Mouse (Mus musculus) urinary bladder, postnatal 14 days (tissue): ENCODE data around the gene Lypd8.

ENCODE experiments used
- DNase-seq: peaks from one replicate; pipeline ENCODE4 v3.0.0; 2021; ENCODE audit warnings: low spot score

The Lypd8 gene

GRCm38 (mm10) chr11:58399985-58400645 lies 21.3 kb downstream of the Lypd8 start:
- DNase-seq, result no peak

DNA sequence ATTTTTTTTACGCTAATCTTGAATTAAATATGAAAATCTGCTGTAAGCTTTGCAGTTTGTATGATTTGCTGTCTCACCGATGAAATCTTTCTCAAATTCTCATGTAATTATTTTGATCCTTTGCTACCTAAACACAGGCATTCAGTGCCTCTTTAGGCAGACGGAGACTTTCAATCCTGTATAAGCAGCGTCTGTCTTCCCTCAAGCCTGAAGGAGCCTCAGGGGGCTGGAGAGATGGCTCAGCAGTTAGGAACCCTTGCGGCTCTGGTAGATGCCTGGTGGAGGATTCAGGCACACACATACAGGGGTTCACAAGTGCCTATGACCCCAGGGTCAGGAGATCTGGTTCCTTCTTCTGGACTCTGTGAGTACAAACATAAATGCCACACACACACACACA lies 21.8 kb downstream of the Lypd8 start:
- DNase-seq, result no peak

DNA sequence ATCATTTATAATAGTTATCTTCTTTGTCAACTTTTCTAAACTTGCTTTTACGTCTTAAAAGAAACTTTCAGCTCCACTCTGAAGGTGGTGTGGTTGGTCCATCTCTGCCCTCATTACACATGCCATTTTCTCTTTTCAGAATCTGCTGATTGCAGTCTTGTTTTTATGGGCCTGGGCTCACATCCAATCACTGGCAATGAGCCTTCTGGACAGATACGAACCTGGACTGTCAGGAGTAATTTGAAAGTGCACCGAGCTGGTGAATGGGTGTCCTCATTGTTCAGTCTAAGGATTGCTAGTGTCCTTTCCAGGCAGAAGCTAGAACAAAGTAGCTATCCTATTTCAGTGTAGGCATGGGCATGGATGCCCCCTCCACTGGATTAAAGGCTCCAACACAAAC lies 29.2 kb downstream of the Lypd8 start:
- DNase-seq, result no peak

GRCm38 (mm10) chr11:58418336-58418735 lies 39.5 kb downstream of the Lypd8 start:
- no peak for DNase-seq

DNA sequence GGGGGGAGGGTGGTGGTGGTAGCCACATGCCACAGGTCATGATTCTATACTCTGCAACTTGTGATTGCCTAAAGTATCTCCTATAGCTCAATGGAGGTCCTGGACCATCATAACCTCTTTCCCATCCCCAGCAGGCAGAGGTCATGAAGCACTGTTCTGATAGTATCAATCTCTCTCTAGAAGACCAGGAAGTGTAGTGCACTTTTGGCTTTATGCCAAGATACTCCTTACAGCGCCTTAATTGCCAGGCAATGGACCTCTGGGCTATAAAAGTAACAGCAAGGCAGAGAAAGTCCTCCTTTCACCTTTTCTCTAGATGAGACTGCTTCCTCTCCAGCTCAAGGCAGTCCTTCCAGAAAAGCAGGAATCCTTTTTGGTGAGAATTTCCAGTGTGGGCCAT lies 42.0 kb downstream of the Lypd8 start, which contains the start of gene 1810065E05Rik:
Gene 1810065E05Rik, plus strand, starts transcription at position 297 of the 400 bp plus-strand sequence.
- DNase-seq, result no peak

DNA sequence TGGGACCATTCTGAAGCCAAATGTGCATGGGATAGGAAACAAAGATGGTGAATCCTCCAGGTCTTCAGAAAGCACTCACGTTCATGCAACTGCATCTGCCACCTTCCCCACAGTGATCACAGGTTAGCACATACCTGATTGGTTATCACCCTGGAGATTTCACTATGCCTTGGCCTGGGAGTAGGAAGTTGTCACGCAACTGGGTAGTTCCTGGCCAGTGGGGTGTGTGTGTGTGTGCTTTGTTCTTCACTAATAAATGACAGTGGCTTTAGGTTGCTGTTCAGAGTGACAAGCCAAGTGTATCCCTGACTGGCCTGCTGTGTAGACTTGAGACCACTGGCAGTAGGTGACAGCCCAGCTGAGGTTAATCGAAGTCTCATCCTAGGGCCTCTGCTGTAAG lies 53.4 kb downstream of the Lypd8 start, which contains the start of gene Gm12253:
Gene Gm12253, plus strand, starts transcription at position 301 of the 400 bp plus-strand sequence.
- DNase-seq, result no peak

GRCm38 (mm10) chr11:58437866-58438265 lies 59.0 kb downstream of the Lypd8 start:
- no peak for DNase-seq
